Mouse (Mus musculus) limb, embryonic 14.5 days (tissue): ENCODE measurements around the gene Chaf1b. TPM values are rescaled to one million over a fixed set of nuclear protein-coding genes. Genes with fewer than 3 reads are reported as not detected.
A peak's percentile ranks its signal among the peaks of the same experiment; 100 is the strongest.

Experiments used
- ATAC-seq: fragments of 200-750 bp; cut with Nextera tagmentation; 2 replicates; pipeline ENCODE4 v1.8.0; 2017; ENCODE audit warnings: low read depth, moderate number of reproducible peaks, moderate TSS enrichment; ENCODE audit not compliant: low FRiP score
- DNase-seq: peaks from one replicate; pipeline ENCODE4 v3.0.0-alpha.2; 2015; ENCODE audit warnings: low spot score
- H3K27ac ChIP-seq: fragments of 300-500 bp; sonication (generic); replicated peaks from 2 replicates; pipeline ENCODE4 v1.5.1; 2014; ENCODE audit warnings: low read depth, mild to moderate bottlenecking, low read length, moderate library complexity, mixed read lengths
- H3K27me3 ChIP-seq: fragments of 300-500 bp; sonication (generic); 2 replicates; pipeline ENCODE4 v1.6.1; 2014; ENCODE audit warnings: low read length, mixed read lengths; ENCODE audit not compliant: control insufficient read depth, insufficient read depth
- H3K36me3 ChIP-seq: fragments of 300-500 bp; sonication (generic); 2 replicates; pipeline ENCODE4 v1.6.1; 2014; ENCODE audit warnings: mild to moderate bottlenecking, low read length, moderate library complexity, mixed read lengths; ENCODE audit not compliant: control insufficient read depth, insufficient read depth
- H3K4me1 ChIP-seq: fragments of 300-500 bp; sonication (generic); 2 replicates; pipeline ENCODE4 v1.6.1; 2014; ENCODE audit warnings: antibody characterized with exemption, low read length, mixed read lengths; ENCODE audit not compliant: control insufficient read depth, insufficient read depth
- H3K4me2 ChIP-seq: fragments of 300-500 bp; sonication (generic); replicated peaks from 2 replicates; pipeline ENCODE4 v1.6.1; 2014; ENCODE audit warnings: low read depth, mild to moderate bottlenecking, low read length, moderate library complexity; ENCODE audit not compliant: severe bottlenecking
- H3K4me3 ChIP-seq: fragments of 300-500 bp; sonication (generic); replicated peaks from 2 replicates; pipeline ENCODE4 v1.5.1; 2014; ENCODE audit warnings: low read length
- H3K9ac ChIP-seq: fragments of 300-500 bp; sonication (generic); 2 replicates; pipeline ENCODE4 v1.6.1; 2014; ENCODE audit warnings: mild to moderate bottlenecking, low read depth, low read length, moderate library complexity; ENCODE audit not compliant: severe bottlenecking
- H3K9me3 ChIP-seq: fragments of 300-500 bp; sonication (generic); 2 replicates; pipeline ENCODE4 v1.6.1; 2016; ENCODE audit warnings: low read length; ENCODE audit not compliant: control insufficient read depth
- POLR2A ChIP-seq: fragments of 200-500 bp; IDR thresholded peaks from 2 replicates; pipeline ENCODE4 v1.8.0; 2012; ENCODE audit warnings: inconsistent platforms, mild to moderate bottlenecking, moderate library complexity, borderline replicate concordance; ENCODE audit not compliant: insufficient read depth, insufficient read length; ENCODE audit errors: extremely low read depth
- WGBS: fragments of 180-500 bp; shearing (Covaris S2); extraction: QIAGEN DNeasy Blood & Tissue Kit; methylation state at CpG from one replicate; pipeline ENCODE4 v1.1.7; 2014; 5-methylcytosine and 5-hydroxymethylcytosine counted together
- polyA plus RNA-seq, 2 experiments: library from polyadenylated mRNA; depleted of rRNA in 1 of 2; stranded (reverse) in 1 of 2; unstranded in 1 of 2; fragments of >200 nt; fragmentation: Nextera tagmentation in 1 of 2; extraction: Ambion mirVana in 1 of 2; gene quantifications; 2 replicates each; pipeline versions ENCODE4 v1.2.1 to v1.2.3; 2012 to 2014

Gene Chaf1b
- polyA plus RNA-seq (2012; rRNA removed) (43.2 and 44.4 TPM in 2 replicates), polyA plus RNA-seq (2014; fragmentation: Nextera tagmentation; extraction: Ambion mirVana) (66.3 and 73.9 TPM in 2 replicates)

- TF ChIP-seq POLR2A, result no peak
- peaks cover 3% of the 10 kb centered on the region; the same call in 1 of the 2 replicates for H3K4me1 ChIP-seq
- under 1% methylated on average over 36 of the region's 54 CpGs for WGBS
- DNase-seq (peak; percentile 96), ATAC-seq (peak; percentile 94)
- peak within 1 kb of the TSS; percentile 87 for H3K4me2 ChIP-seq
- H3K9me3 ChIP-seq, result no peaks in the 10 kb centered on the region
- no peaks in the 10 kb centered on the region for H3K27me3 ChIP-seq
- peak within 1 kb of the TSS; percentile 72 for H3K9ac ChIP-seq
- H3K36me3 ChIP-seq, result peaks cover 25% of the 10 kb centered on the region
- no peak within 1 kb of the TSS for H3K27ac ChIP-seq
- H3K4me3 ChIP-seq, result peak within 1 kb of the TSS; percentile 82
Observed at GRCm38 (mm10) chr16:93883423-93884085, at the start of gene Chaf1b. Gene Chaf1b (plus strand): TSS chr16:93883901.

- no peaks in the 10 kb centered on the region; the same call in 1 of the 2 replicates for H3K36me3 ChIP-seq
- ATAC-seq, result no peak
- H3K4me2 ChIP-seq, result no peak overlapping the region
- TF ChIP-seq POLR2A, result no peak
- H3K4me3 ChIP-seq, result no peak overlapping the region
- H3K27ac ChIP-seq, result no peak overlapping the region
- H3K27me3 ChIP-seq, result no peaks in the 10 kb centered on the region
- no peaks in the 10 kb centered on the region for H3K9me3 ChIP-seq
- H3K4me1 ChIP-seq, result peaks cover 6% of the 10 kb centered on the region
- 93% methylated on average over 2 of the region's 2 CpGs for WGBS
- no peak for DNase-seq
- H3K9ac ChIP-seq, result no peak overlapping the region
Observed at GRCm38 (mm10) chr16:93834076-93834475, 49.6 kb upstream of the Chaf1b start.

- H3K9ac ChIP-seq, result no peak overlapping the region
Observed at GRCm38 (mm10) chr16:93839049-93839448, 44.7 kb upstream of the Chaf1b start.

GRCm38 (mm10) chr16:93850527-93850926 lies 33.2 kb upstream of the Chaf1b start:
- Histone ChIP-seq H3K9me3 (no peaks in the 10 kb centered on the region), H3K36me3 (peaks cover 82% of the 10 kb centered on the region), H3K4me1 (no peaks in the 10 kb centered on the region), H3K4me2 (no peak overlapping the region), H3K4me3 (no peak overlapping the region), H3K27ac (no peak overlapping the region), H3K27me3 (no peaks in the 10 kb centered on the region), H3K9ac (no peak overlapping the region)
- TF ChIP-seq POLR2A, result no peak
- ATAC-seq, result no peak
- DNase-seq, result no peak
- WGBS, result 93% methylated on average over 3 of the region's 3 CpGs

More at GRCm38 (mm10) chr16:93839049-93839448, 44.7 kb upstream of the Chaf1b start:
- Histone ChIP-seq H3K4me1 (no peaks in the 10 kb centered on the region), H3K27ac (no peak overlapping the region), H3K4me2 (no peak overlapping the region), H3K9me3 (no peaks in the 10 kb centered on the region), H3K27me3 (no peaks in the 10 kb centered on the region), H3K36me3 (no peaks in the 10 kb centered on the region; the same call in 1 of the 2 replicates), H3K4me3 (no peak overlapping the region)
- TF ChIP-seq POLR2A, result no peak
- WGBS, result 97% methylated on average over 1 of the region's 1 CpGs
- no peak for DNase-seq
- no peak for ATAC-seq

GRCm38 (mm10) chr16:93859967-93860366 lies 23.7 kb upstream of the Chaf1b start:
- Histone ChIP-seq H3K36me3 (peaks cover 75% of the 10 kb centered on the region), H3K27me3 (no peaks in the 10 kb centered on the region), H3K9me3 (no peaks in the 10 kb centered on the region), H3K4me1 (no peaks in the 10 kb centered on the region), H3K9ac (no peak overlapping the region), H3K4me3 (no peak overlapping the region), H3K4me2 (no peak overlapping the region), H3K27ac (no peak overlapping the region)
- no peak for DNase-seq
- 95% methylated on average over 4 of the region's 4 CpGs for WGBS
- no peak for ATAC-seq
- no peak for TF ChIP-seq POLR2A
